ENCODE assay signal across 15 mouse cellular contexts in the genomic region with DNA sequence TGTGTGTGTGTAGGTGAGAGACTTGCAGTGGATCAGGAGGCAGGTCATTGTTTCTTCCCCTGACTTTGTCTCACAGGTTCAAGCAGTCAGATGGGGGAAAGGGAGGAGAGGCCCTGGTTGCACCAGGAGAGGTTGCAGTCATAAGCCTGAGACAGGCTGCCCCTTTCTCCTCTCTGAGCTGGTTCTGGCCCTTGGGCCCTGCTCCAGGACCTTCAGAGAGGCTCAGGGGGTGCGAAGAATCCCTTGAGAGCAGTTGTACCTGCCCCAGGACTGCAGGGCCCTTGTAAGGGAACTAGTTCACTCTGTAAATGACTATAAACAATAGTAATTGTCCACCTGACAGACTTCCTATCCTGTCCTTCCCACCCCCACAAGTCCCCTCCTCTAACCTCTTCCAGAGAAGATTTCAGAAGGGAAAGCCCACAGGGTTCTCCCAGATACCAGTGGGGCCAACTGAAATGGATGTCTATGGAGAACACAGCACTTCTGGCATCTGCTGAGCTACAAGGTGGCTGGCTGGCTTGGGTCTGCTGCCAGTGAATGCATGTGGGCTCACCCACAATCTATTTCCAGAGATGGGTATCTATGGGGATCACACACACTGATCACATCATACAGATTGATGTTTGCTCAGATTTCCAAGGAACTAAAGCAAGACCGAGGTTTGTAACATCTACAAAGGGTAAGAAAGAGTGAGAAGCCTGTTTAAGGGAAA. TPM values are rescaled to one million over a fixed set of nuclear protein-coding genes. Genes with fewer than 3 reads are reported as not detected.
A peak's percentile ranks its signal among the peaks of the same experiment; 100 is the strongest.
DNase-seq lines count a peak whose midpoint lies in the region; ATAC-seq and TF ChIP-seq lines count a peak whose summit lies in the region.
"Had no signal": no experiment of that assay in that cellular context is flagged by ENCODE, and none has a peak within 500 bp of the region (broad histone marks: within the 10 kb centered on the region; RNA-seq: fewer than 3 reads in every experiment).

No protein-coding gene starts in this region.

- H3K27ac ChIP-seq in heart, embryonic 14.5 days (replicated peaks in 1 of 2; ENCODE audit: control insufficient read depth in 1 of 2, insufficient read depth in 1 of 2, low read depth in 2 of 2, low read length in 2 of 2): no peak overlapping the region
- no peak overlapping the region for H3K27ac ChIP-seq in limb, embryonic 13.5 days
- H3K27ac ChIP-seq in limb, embryonic 10.5 days: no peak overlapping the region
- H3K27ac ChIP-seq in cortical plate, adult 2 months (ENCODE audit: insufficient read depth, low read length): no peak overlapping the region; the same call in none of the 2 replicates
- H3K27ac ChIP-seq in olfactory bulb, adult 2 months (ENCODE audit: insufficient read depth, low read depth, low read length): no peak overlapping the region
- H3K27ac ChIP-seq: embryonic facial prominence, embryonic 12.5 days; forebrain, embryonic 15.5 days; hindbrain, embryonic 12.5 days; midbrain, embryonic 12.5 days had no signal

- H3K4me3 ChIP-seq in heart, embryonic 14.5 days (ENCODE audit: control insufficient read depth in 1 of 2, insufficient read depth in 1 of 2, low read depth in 1 of 2, low read length in 2 of 2): peak overlapping the region in 1 of 2 experiments; percentile 60; a peak in 2 of 4 replicates
- H3K4me3 ChIP-seq in limb, embryonic 13.5 days: peak overlapping the region; percentile 54; the same call in 1 of the 2 replicates
- no peak overlapping the region for H3K4me3 ChIP-seq in limb, embryonic 10.5 days
- peak overlapping the region; percentile 52 for H3K4me3 ChIP-seq in cortical plate, adult 2 months (ENCODE audit: insufficient read depth, low read length)
- H3K4me3 ChIP-seq in olfactory bulb, adult 2 months (ENCODE audit: insufficient read depth, low read depth, low read length): peak overlapping the region; percentile 43

- peak overlapping the region; percentile 88 for H3K4me2 ChIP-seq in heart, embryonic 14.5 days (ENCODE audit: low read length)
- H3K4me2 ChIP-seq in limb, embryonic 13.5 days (replicated peaks): no peak overlapping the region

- no peaks in the 10 kb centered on the region for H3K9me3 ChIP-seq in heart, embryonic 14.5 days (ENCODE audit: control insufficient read depth, low read length)
- H3K9me3 ChIP-seq in limb, embryonic 13.5 days: no peaks in the 10 kb centered on the region
- no peaks in the 10 kb centered on the region for H3K9me3 ChIP-seq in limb, embryonic 10.5 days (replicated peaks)
- H3K9me3 ChIP-seq: embryonic facial prominence, embryonic 12.5 days; forebrain, embryonic 15.5 days; hindbrain, embryonic 12.5 days; midbrain, embryonic 12.5 days had no signal

- no peak overlapping the region for H3K9ac ChIP-seq in heart, embryonic 14.5 days (ENCODE audit: low read length)
- H3K9ac ChIP-seq in limb, embryonic 13.5 days: no peak overlapping the region
- H3K9ac ChIP-seq: embryonic facial prominence, embryonic 12.5 days; forebrain, embryonic 15.5 days; hindbrain, embryonic 12.5 days; midbrain, embryonic 12.5 days had no signal

- H3K4me1 ChIP-seq in heart, embryonic 14.5 days (ENCODE audit: control insufficient read depth in 2 of 2, insufficient read depth in 2 of 2, low read length in 2 of 2): peaks cover 8 to 11% of the 10 kb centered on the region in 2 experiments; a peak in 3 of 4 replicates
- peaks cover 20% of the 10 kb centered on the region for H3K4me1 ChIP-seq in limb, embryonic 13.5 days
- peaks cover 23% of the 10 kb centered on the region for H3K4me1 ChIP-seq in limb, embryonic 10.5 days
- H3K4me1 ChIP-seq in cortical plate, adult 2 months (ENCODE audit: control insufficient read depth, insufficient read depth, low read length): peaks cover 3% of the 10 kb centered on the region; the same call in 1 of the 2 replicates
- H3K4me1 ChIP-seq in olfactory bulb, adult 2 months (ENCODE audit: control insufficient read depth, insufficient read depth, low read length): peaks cover 26% of the 10 kb centered on the region

- TF ChIP-seq CTCF in cortical plate, adult 2 months (IDR thresholded peaks at IDR 0.05; ENCODE audit: extremely low read depth, insufficient read depth, low read length): no peak
- no peak for TF ChIP-seq CTCF in olfactory bulb, adult 2 months (IDR thresholded peaks at IDR 0.05; ENCODE audit: insufficient read depth, low read depth, low read length)

- TF ChIP-seq POLR2A in cortical plate, adult 2 months (IDR thresholded peaks at IDR 0.05; ENCODE audit: extremely low read depth, insufficient read depth, low read length): no peak
- TF ChIP-seq POLR2A in olfactory bulb, adult 2 months (IDR thresholded peaks at IDR 0.05; ENCODE audit: insufficient read depth, low read depth, low read length): no peak

- ATAC-seq in heart, embryonic 14.5 days (ENCODE audit: insufficient number of reproducible peaks, insufficient read depth, low FRiP score, low read depth): no peak
- ATAC-seq in limb, embryonic 13.5 days (ENCODE audit: low FRiP score, low read depth): no peak
- ATAC-seq: forebrain, embryonic 15.5 days; Patski had no signal

- DNase-seq in heart, adult 8-10 months (ENCODE audit: low spot score): no peak
- no peak for DNase-seq in limb, embryonic 10.5 days (ENCODE audit: low spot score)
- no peak for DNase-seq in thymus, postnatal 0 days (ENCODE audit: low spot score)
- DNase-seq: cerebellum, adult 9-10 months; gastrocnemius, postnatal 25 days; kidney, postnatal 36 days had no signal

- 65% methylated on average over 2 of the region's 2 CpGs for WGBS in heart, embryonic 14.5 days
- WGBS in limb, embryonic 13.5 days: 49% methylated on average over 2 of the region's 2 CpGs
- WGBS in limb, embryonic 10.5 days: 41% methylated on average over 2 of the region's 2 CpGs
- WGBS in olfactory bulb, adult 2 months: 66% methylated on average over 2 of the region's 2 CpGs

- peaks cover 69% of the 10 kb centered on the region for H3K27me3 ChIP-seq in heart, embryonic 14.5 days (ENCODE audit: control insufficient read depth, insufficient read depth, low read length)
- peaks cover 98% of the 10 kb centered on the region for H3K27me3 ChIP-seq in limb, embryonic 13.5 days
- H3K27me3 ChIP-seq in limb, embryonic 10.5 days (ENCODE audit: low read depth, poor library complexity, severe bottlenecking): peaks cover 100% of the 10 kb centered on the region
- H3K27me3 ChIP-seq: Patski had no signal

- no peaks in the 10 kb centered on the region for H3K36me3 ChIP-seq in heart, embryonic 14.5 days (ENCODE audit: control insufficient read depth, insufficient read depth, low read length)
- no peaks in the 10 kb centered on the region for H3K36me3 ChIP-seq in limb, embryonic 13.5 days
- no peaks in the 10 kb centered on the region for H3K36me3 ChIP-seq in limb, embryonic 10.5 days
- H3K36me3 ChIP-seq: embryonic facial prominence, embryonic 12.5 days; forebrain, embryonic 15.5 days; hindbrain, embryonic 12.5 days; midbrain, embryonic 12.5 days had no signal

RNA-seq across cellular contexts. Expression of a gene that starts 1.7 kb away (rescaled TPM):
- polyA plus RNA-seq in heart, embryonic 14.5 days (2014; fragmentation: Nextera tagmentation; extraction: Ambion mirVana): 1.1 TPM in 2 replicates
- 1 to 10 TPM; 2.7 to 5.5 (median 3.9) TPM for total RNA-seq in heart, adult 8-10 months (2022)
- polyA plus RNA-seq in limb, embryonic 13.5 days (2015; fragmentation: Nextera tagmentation; extraction: Ambion mirVana): 0.17 and 0.38 TPM in 2 replicates
- not detected in 2 replicates for polyA plus RNA-seq in limb, embryonic 10.5 days (2016; fragmentation: Nextera tagmentation; extraction: Ambion mirVana)
- polyA plus RNA-seq in cortical plate, adult 2 months (2012; rRNA removed): 32.0 and 38.9 TPM in 2 replicates
- polyA plus RNA-seq in olfactory bulb, adult 2 months (2012; ENCODE audit: insufficient read depth, insufficient read length, low replicate concordance, missing spikeins): not detected in 2 replicates
- 0.09 and 0.25 TPM in 2 replicates for polyA plus RNA-seq in thymus, postnatal 0 days (2015; fragmentation: Nextera tagmentation; extraction: Ambion mirVana)

Comparison
In these comparisons a context has a peak if more than half of its experiments do, and no peak if none do; other contexts are left out.
1. RNA of a gene that starts 1.7 kb away (polyA plus RNA-seq): 32.0 to 38.9 TPM in cortical plate, adult 2 months; 1.1 TPM in heart, embryonic 14.5 days, 0.09 to 0.25 TPM in thymus, postnatal 0 days, 0.17 to 0.38 TPM in limb, embryonic 13.5 days, not detected in limb, embryonic 10.5 days and not detected in olfactory bulb, adult 2 months; every median in the first group is over 10 times any median in the second.